Mouse (Mus musculus) heart, adult 18-20 months (tissue): Measurements from ENCODE around the gene Adra2a. TPM values are rescaled to one million over a fixed set of nuclear protein-coding genes. Genes with fewer than 3 reads are reported as not detected.

Experiments
- DNase-seq, 2 experiments: peaks; one replicate each; pipeline ENCODE4 v3.0.0; 2021 to 2022; ENCODE audit warnings: mixed read lengths in 1 of 2
- total RNA-seq, 2 experiments: library from RNA; stranded (reverse); gene quantifications; 2 replicates each; pipeline ENCODE4 v1.2.3; 2021

The Adra2a gene
- total RNA-seq, 2 experiments from 2014 or later = 0.20 to 0.41 TPM

DNA sequence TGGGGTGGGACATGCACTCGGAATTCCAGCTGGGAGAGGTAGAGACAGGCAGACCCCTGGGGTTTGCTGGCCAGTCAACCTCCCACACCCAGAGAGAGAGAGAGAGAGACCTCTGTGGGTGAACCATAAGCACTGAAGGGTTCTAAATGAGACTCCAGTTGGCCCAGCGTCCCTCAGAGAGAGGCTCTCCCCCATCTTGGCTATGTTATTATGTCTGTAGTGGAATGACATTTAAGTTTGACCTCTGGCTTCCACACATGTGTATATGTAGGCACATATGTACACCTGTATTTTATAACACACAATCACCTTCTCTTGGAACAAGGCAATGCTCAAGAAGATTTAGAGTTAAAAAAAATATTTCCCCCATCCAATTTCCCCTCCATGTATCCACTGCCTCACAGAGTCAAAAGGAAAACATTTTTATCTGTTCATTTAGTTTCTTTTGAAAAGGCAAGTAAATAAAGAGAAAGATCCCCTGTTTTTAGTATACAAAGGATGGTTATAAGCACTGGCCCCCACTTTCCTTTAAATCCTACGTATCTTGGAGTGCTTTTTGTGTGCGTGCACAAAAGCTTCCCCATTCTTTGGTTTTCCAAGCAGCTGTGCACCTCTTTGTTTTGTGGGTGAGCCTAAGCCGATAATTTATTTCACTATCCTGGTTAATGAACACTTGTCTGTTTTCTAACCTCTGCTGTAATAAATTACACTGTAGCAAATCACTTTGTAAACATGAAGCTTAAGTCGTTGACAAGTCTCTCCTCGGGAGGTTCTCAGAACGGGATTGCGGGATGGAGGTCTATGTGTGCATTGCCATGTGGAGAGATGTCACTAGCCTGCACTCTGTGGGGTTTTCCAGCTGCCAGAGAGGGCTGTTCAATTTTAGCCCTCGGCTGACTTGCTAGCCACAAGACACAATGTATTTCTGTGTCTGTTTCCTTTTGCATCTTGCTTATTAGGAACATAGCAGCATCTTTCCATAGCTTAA lies 32.7 kb downstream of the Adra2a start:
- DNase-seq = no peak

DNA sequence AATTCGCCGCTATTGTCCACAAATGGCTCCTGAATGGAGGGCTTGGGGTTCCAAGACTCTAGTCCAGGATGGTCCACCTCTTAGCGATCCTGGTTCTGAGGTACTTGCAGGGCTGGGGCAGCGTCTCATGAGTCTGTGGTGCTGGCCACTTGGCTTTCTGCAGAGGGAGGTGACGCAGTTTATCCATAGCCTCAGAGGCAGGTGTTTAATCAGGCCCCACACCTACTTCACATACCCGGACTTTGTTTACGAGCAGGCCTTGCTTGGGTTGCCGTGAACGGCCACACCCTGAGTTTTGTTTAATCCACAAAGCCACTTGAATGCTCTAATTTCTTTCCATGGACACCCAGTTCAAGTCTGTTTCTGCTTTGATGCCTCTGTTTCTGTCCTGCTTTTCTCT lies 37.4 kb downstream of the Adra2a start:
- DNase-seq = no peak

DNA sequence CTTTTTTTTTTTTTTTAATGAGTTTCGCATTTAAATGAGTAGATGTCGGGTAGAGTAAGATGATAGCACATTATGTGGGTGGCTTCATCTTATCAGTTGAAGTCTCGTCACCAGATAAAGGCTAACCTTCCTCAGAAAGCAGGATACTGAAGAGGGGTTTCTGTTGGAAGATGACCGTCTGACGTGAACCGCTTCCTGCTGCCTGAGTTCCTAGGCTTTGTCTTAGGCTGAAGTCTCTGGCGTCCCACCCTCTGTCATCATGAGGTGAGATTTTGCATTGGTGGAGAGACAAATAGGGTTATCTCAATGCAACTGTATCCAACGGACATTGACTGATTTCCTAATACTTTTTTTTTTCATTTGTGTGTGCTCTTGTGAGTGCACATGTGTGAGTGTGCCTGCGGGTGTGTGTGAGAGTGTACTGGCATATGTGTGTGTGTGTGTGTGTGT lies 37.8 kb downstream of the Adra2a start:
- DNase-seq = no peak

DNA sequence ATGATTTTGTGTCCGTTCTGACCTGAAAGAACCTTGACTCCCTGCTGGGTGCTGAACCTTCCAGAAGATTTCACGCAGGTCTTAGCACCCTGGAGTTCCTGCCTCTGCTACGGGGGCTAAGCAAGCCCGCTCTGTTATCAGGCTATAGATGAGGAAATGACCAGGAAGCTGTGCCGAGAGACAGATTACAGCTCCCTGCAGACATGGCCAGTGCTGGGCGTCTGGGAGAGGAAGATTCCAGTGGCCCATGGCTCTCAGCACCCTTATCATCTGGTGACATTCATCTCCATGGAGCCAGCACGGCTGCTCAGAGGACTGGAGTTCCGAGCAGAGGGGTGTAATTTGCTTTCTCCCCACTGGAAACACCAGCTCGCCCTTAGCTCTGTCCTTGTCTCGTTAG lies 43.4 kb downstream of the Adra2a start:
- DNase-seq = peak in 1 of 2 experiments; percentile 6

DNA sequence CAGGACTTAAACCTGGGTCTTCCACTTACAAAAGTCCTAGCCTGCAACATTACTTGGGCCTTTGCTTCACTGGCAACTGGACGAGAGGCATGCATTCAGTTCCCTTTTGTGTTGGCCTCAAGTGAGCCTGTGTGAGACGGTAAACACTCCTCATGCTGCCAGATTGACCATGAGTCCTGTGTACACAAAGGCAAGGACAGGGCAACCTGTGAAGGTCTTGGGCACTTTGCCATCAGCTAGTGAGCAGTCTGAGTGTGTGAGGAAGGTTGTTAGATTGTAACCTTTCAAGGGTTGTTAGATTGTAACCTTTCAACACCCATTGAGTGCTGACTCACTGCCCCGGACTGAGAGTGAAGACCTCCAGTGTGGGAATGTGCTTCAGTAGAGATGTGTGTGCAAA lies 49.6 kb downstream of the Adra2a start:
- DNase-seq = no peak

DNA sequence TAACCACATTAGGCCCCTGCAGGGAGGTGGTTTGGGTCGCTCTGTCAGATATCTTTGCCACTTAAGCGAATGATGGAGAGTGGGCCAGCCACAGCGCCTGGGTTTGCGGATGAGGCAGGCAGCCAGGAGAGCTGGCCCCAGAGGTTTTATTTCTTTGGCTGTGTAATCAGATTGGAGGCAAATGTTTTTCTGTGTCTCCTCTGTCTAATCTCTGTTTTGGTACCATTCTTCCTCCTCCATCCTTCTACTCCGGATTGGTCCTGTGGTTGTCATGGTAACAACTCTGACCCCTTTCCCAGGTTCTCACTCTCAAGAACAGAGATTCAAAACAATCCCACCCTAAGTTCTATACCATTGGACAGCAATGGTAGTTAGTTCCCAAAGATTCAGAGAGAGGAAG lies 51.8 kb downstream of the Adra2a start:
- DNase-seq = no peak

DNA sequence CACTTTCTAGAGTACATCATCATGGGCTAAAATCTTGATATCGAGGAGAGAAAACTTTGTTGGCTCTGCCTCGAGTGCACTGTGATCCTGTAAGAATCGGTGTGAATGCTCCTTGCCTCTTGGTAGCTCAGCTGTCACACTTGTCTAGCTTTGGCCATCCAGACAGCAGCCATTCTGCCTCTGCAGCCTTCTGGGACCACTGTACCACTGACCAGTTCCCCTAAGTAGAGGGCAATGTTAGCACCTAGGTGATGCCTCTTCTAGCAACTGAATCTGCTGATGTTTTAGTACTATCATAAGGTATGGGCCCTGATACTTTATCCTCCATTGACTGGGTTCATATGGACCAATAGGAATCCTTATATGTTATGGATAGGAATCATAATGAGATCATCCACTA lies 54.4 kb downstream of the Adra2a start:
- DNase-seq = no peak

Other genes with a start within 250 kb of the Adra2a start
- gene Pdcd4, start 151.9 kb upstream of the Adra2a start, total RNA-seq = 10 to 100 TPM; 20.3 to 31.3 TPM
- 10 to 100 TPM; 27.0 to 27.9 TPM for gene Shoc2, start 99.8 kb upstream of the Adra2a start, total RNA-seq
- 10 to 100 TPM; 31.6 to 36.2 TPM for gene Bbip1, start 99.5 kb upstream of the Adra2a start, total RNA-seq